Mouse (Mus musculus): ENCODE results near the gene Dyrk1b. TPM values are rescaled to one million over a fixed set of nuclear protein-coding genes. Genes with fewer than 3 reads are reported as not detected.
A peak's percentile ranks its signal among the peaks of the same experiment; 100 is the strongest.

Gene Dyrk1b
- polyA plus RNA-seq, 1 experiment from 2014 or later, result 7.3 TPM

DNA sequence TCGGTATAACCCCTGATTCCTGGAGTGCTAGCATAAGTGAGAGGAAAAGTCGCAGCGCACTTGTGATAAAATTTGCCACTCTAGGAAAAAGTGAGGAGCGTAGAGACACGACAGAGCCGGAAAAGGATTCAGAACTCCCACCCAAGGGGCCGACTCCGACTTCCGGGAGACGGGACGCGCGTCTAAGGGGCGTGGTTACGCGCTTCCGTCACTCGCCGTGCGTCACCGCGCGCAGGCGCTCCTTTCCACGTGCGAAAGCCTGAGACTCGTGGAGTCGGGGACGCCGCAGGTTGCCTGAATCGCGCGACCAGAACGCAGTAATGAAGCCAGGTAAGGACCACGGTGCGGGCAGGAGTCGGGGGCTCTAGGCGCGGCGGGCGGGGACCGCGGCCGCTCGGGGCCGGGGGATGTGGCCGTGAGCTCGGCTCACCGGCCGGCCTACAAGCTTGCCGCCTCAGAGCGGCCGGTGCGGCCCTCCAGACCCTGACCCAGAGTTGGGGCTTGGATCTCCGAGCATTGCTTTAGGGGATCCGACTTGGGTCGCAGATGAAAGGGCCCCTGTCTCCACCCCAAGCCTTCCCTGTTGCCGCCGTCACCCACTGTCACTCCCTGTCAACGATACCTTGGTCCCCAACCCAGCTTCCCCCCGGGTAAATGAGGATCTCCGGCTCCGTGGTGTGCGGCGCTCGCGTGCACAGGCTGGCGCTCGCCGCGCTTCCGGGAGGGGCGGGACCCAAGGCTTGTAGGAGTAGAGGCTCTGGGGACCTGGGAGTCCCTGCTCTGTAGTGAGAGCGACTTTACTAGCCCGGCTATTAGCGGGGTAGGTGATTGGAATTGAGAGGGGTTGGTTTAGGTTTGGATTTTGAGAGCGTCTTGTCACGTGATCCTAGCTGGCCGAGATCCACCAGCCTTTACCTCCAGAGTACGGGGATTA is 9.5 kb upstream of the Dyrk1b start, which contains the start of gene Fbl:
TSS of gene Fbl (plus strand) at position 222 of the 934 bp plus-strand sequence.
- H3K27ac ChIP-seq, result peak within 1 kb of the TSS; percentile 92
- peaks cover 25% of the 10 kb centered on the region for H3K4me1 ChIP-seq (replicated peaks)
- H3K9ac ChIP-seq, result peak within 1 kb of the TSS; percentile 86
- H3K9me3 ChIP-seq (replicated peaks), result no peaks in the 10 kb centered on the region
- H3K4me3 ChIP-seq, result peak within 1 kb of the TSS; percentile 91
- peak; percentile 92 for ATAC-seq (replicated peaks; ENCODE audit: insufficient number of reproducible peaks, insufficient read depth, low FRiP score, low read depth)
- H3K4me2 ChIP-seq, result peak within 1 kb of the TSS; percentile 94
- no peaks in the 10 kb centered on the region for H3K36me3 ChIP-seq
- WGBS, result under 1% methylated on average over 78 of the region's 80 CpGs
- H3K27me3 ChIP-seq, result no peaks in the 10 kb centered on the region

DNA sequence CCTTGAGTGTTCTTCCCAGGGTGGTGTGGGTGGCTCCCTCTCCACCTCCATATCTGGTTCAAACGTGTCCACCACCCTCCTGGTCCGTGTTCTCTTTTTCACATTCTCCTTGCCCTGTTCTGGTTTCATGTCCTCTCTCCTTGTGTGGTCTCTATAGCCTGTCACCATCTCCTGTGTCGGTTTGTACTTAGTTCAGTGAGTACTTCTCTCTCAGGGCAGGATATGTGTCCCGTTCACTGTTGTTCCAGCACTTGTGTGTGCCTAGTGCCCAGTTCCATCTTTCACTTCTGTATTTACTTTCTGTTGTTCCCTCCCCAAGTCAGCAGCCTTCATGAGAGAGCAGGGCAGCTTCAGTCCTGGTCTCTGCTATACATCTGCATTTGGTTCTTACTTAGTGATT is 3.9 kb upstream of the Dyrk1b start:
- Histone ChIP-seq H3K9me3 (replicated peaks) (no peaks in the 10 kb centered on the region), H3K36me3 (peaks cover 35% of the 10 kb centered on the region), H3K4me1 (replicated peaks) (peaks cover 14% of the 10 kb centered on the region), H3K4me3 (no peak overlapping the region), H3K27ac (no peak overlapping the region), H3K9ac (no peak overlapping the region), H3K27me3 (no peaks in the 10 kb centered on the region), H3K4me2 (no peak overlapping the region)
- WGBS, result 78% methylated on average over 4 of the region's 4 CpGs
- ATAC-seq (replicated peaks; ENCODE audit: insufficient number of reproducible peaks, insufficient read depth, low FRiP score, low read depth), result no peak

DNA sequence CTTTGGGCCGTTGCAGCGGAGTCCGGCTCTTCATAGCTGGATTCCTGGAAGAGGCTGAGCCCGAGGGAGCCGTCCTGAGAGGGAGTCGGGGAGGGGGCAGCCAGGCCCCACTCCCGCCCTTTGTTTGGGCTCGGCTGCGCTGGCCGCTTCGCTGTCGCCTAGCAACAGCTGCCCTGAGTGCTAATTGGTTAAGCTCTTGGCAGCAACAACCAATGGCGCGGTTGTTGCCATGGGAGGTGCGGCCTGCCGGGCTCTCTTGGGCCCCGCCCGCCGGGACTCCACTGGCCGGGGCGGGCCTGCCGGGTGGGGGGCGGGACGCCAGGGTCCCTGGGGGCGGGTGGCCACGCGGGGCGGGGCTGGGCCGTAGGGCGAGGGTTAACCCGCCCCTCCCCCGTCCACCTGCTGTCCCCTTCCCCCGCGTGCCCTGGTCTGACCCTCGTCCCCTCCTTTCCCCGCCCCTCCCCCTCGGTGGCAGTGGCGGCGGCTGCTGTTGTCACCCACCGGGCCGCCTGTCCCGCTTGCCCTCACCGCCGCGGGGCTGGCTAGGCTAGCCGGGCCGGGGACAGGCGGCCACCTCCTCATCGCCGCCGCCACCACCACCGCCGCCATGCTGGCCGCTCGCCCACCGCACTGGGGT is 590 bp downstream of the Dyrk1b start:
- under 1% methylated on average over 46 of the region's 56 CpGs for WGBS
- no peaks in the 10 kb centered on the region for H3K9me3 ChIP-seq (replicated peaks)
- H3K4me2 ChIP-seq, result peak overlapping the region; percentile 87
- peak; percentile 96 for ATAC-seq (replicated peaks; ENCODE audit: insufficient number of reproducible peaks, insufficient read depth, low FRiP score, low read depth)
- H3K36me3 ChIP-seq, result peaks cover 69% of the 10 kb centered on the region
- H3K27ac ChIP-seq, result peak overlapping the region; percentile 90
- peaks cover 8% of the 10 kb centered on the region for H3K4me1 ChIP-seq (replicated peaks)
- peak overlapping the region; percentile 100 for H3K4me3 ChIP-seq
- H3K27me3 ChIP-seq, result no peaks in the 10 kb centered on the region
- H3K9ac ChIP-seq, result peak overlapping the region; percentile 93

DNA sequence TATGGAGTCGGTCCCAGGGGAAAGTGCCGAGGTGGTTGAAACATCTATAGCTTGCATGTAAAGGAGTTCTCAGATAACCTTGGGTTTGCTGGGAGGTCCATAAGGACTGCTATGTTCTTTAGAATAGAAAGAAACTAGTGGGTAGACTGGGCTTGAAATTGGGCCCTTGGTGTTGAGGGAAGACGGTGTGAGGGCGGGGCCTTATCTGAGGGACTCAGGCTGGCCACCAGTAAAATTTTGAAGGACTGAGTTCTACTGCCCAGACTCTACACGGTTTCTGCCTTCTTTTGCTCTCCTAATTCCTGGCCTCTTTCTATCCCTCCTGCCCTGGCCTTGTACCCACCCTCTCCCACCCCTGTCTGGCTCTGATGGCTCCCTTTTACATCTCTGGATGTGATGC is 1.6 kb downstream of the Dyrk1b start:
- H3K9me3 ChIP-seq (replicated peaks), result no peaks in the 10 kb centered on the region
- ATAC-seq (replicated peaks; ENCODE audit: insufficient number of reproducible peaks, insufficient read depth, low FRiP score, low read depth), result no peak
- peaks cover 69% of the 10 kb centered on the region for H3K36me3 ChIP-seq
- H3K4me2 ChIP-seq, result peak overlapping the region; percentile 87
- no peaks in the 10 kb centered on the region for H3K27me3 ChIP-seq
- H3K9ac ChIP-seq, result no peak overlapping the region
- H3K27ac ChIP-seq, result no peak overlapping the region
- WGBS, result 60% methylated on average over 5 of the region's 5 CpGs
- peak overlapping the region; percentile 100 for H3K4me3 ChIP-seq
- H3K4me1 ChIP-seq (replicated peaks), result peaks cover 8% of the 10 kb centered on the region

DNA sequence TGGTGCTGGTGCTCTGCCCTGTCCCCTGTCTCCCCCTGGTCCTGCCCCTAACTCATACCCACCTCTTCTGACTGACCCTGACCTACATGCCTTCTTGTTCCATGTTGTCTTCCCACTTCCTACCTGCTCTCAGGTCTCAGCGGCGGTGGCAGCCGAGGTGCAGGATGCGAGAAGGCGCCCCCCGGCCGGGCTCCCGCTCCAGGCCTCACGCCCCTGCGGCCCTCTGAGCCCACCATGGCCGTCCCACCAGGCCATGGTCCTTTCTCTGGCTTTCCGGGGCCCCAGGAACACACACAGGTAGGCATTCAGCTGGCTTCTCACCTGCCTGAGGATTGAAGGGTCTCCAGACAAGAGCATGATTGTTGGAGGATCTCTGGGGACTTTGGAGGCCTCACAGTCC is 2.1 kb downstream of the Dyrk1b start:
- H3K4me2 ChIP-seq, result no peak overlapping the region
- peaks cover 8% of the 10 kb centered on the region for H3K4me1 ChIP-seq (replicated peaks)
- whole genome bisulfite sequencing, result 94% methylated on average over 12 of the region's 12 CpGs
- no peak overlapping the region for H3K27ac ChIP-seq
- no peak overlapping the region for H3K4me3 ChIP-seq
- ATAC-seq (replicated peaks; ENCODE audit: insufficient number of reproducible peaks, insufficient read depth, low FRiP score, low read depth), result no peak
- peaks cover 69% of the 10 kb centered on the region for H3K36me3 ChIP-seq
- H3K9me3 ChIP-seq (replicated peaks), result no peaks in the 10 kb centered on the region
- no peak overlapping the region for H3K9ac ChIP-seq
- no peaks in the 10 kb centered on the region for H3K27me3 ChIP-seq

DNA sequence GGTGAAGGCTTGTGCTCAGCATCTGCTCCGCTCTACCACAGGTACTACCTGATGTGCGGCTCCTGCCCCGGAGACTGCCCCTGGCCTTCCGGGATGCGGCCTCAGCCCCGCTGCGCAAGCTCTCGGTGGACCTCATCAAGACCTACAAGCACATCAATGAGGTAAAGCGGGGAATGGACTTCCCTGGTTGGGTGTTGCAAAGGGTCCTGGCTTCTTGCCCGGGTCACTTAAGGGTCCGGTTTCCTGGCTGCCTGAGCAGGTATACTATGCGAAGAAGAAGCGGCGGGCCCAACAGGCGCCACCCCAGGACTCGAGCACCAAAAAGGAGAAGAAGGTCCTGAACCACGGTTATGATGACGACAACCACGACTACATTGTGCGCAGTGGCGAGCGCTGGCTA is 3.1 kb downstream of the Dyrk1b start:
- Histone ChIP-seq H3K27me3 (no peaks in the 10 kb centered on the region), H3K27ac (no peak overlapping the region), H3K4me1 (replicated peaks) (peaks cover 8% of the 10 kb centered on the region), H3K36me3 (peaks cover 69% of the 10 kb centered on the region), H3K9me3 (replicated peaks) (no peaks in the 10 kb centered on the region), H3K4me3 (no peak overlapping the region), H3K4me2 (no peak overlapping the region), H3K9ac (no peak overlapping the region)
- 92% methylated on average over 22 of the region's 22 CpGs for WGBS
- no peak for ATAC-seq (replicated peaks; ENCODE audit: insufficient number of reproducible peaks, insufficient read depth, low FRiP score, low read depth)

DNA sequence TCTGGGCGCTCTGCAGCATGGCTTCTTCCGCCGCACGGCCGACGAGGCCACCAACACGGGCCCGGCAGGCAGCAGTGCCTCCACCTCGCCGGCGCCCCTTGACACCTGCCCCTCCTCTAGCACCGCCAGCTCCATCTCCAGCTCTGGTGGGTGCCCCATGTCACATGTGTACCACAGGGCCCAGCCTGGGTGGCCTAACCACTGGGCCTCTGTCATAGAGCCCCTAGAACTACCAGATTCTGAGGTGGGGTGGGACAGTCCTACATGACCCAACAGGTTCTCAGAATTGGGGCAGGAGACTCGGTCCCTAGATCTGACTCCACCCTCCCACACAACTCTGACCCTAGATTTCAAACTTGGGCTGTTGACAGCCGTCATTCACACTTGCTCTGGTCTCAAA is 6.6 kb downstream of the Dyrk1b start:
- H3K4me3 ChIP-seq, result no peak overlapping the region
- no peak overlapping the region for H3K4me2 ChIP-seq
- ATAC-seq (replicated peaks; ENCODE audit: insufficient number of reproducible peaks, insufficient read depth, low FRiP score, low read depth), result no peak
- no peaks in the 10 kb centered on the region for H3K9me3 ChIP-seq (replicated peaks)
- WGBS, result 91% methylated on average over 14 of the region's 14 CpGs
- no peak overlapping the region for H3K27ac ChIP-seq
- H3K9ac ChIP-seq, result no peak overlapping the region
- H3K27me3 ChIP-seq, result no peaks in the 10 kb centered on the region
- H3K36me3 ChIP-seq, result peaks cover 91% of the 10 kb centered on the region
- H3K4me1 ChIP-seq (replicated peaks), result peaks cover under 1% of the 10 kb centered on the region

DNA sequence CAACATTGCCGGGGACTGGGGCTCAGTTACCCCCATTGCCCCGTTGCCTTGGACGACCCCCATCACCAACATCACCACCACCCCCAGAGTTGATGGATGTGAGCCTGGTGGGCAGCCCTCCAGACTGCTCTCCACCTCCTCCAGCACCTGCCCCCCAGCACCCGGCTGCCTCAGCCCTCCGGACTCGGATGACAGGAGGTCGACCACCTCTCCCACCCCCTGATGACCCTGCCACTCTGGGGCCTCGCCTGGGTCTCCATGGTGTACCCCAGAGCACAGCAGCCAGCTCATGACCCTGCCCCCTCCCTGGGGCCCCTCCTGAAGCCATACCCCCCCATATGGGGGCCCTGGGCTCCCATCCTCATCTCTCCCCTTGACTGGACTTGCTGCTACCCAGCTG is 7.4 kb downstream of the Dyrk1b start:
- H3K27me3 ChIP-seq, result no peaks in the 10 kb centered on the region
- no peak for ATAC-seq (replicated peaks; ENCODE audit: insufficient number of reproducible peaks, insufficient read depth, low FRiP score, low read depth)
- H3K4me1 ChIP-seq (replicated peaks), result no peaks in the 10 kb centered on the region
- no peak overlapping the region for H3K9ac ChIP-seq
- WGBS, result 91% methylated on average over 8 of the region's 8 CpGs
- H3K27ac ChIP-seq, result no peak overlapping the region
- H3K9me3 ChIP-seq (replicated peaks), result no peaks in the 10 kb centered on the region
- no peak overlapping the region for H3K4me3 ChIP-seq
- peaks cover 94% of the 10 kb centered on the region for H3K36me3 ChIP-seq
- no peak overlapping the region for H3K4me2 ChIP-seq

DNA sequence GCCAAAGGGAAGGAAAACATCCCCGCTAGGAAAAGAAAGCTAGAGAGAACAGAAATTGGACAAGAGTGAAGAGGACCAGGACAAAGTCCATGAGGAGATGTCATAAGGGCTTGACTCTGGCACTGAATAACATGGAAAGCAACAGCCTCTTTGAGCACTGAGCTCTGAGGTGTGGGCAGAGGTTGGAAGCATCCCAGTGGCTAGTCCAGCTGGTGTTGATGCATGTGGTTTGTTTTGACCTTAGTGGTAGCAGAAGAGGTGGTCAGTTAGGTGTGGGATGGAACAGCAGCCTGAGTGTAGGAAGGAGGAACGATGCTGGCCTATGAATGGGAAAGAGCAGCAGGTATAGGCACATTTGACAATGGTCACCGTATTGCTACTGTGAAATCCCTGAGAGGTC is 12.2 kb downstream of the Dyrk1b start:
- no peak overlapping the region for H3K27ac ChIP-seq
- no peak for ATAC-seq (replicated peaks; ENCODE audit: insufficient number of reproducible peaks, insufficient read depth, low FRiP score, low read depth)
- H3K9ac ChIP-seq, result no peak overlapping the region
- H3K36me3 ChIP-seq, result peaks cover 52% of the 10 kb centered on the region
- no peaks in the 10 kb centered on the region for H3K27me3 ChIP-seq
- no peaks in the 10 kb centered on the region for H3K9me3 ChIP-seq (replicated peaks)
- no peak overlapping the region for H3K4me2 ChIP-seq
- H3K4me1 ChIP-seq (replicated peaks), result no peaks in the 10 kb centered on the region
- no peak overlapping the region for H3K4me3 ChIP-seq
- 95% methylated on average over 3 of the region's 3 CpGs for WGBS

DNA sequence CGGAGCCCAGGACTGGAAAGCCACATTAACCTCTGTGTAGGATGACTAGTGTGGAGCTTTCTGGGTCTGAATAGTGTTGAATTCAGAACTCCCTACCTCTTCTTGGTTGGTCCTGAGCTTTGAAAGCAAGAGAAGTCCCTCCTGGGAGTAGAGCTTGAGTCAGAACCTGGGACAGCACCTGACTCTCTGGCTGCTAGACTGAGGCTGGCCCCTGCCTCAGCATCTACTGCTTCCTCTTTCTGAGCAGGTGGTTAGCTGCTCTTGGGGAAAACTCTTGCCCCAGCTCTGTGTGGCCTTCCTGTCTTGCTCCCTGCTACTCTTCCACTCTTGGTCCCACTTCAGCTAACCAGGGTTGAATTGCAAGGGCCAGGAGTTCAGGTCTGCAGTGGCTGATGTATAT is 12.6 kb downstream of the Dyrk1b start:
- Histone ChIP-seq H3K27ac (no peak overlapping the region), H3K4me3 (no peak overlapping the region), H3K9ac (no peak overlapping the region), H3K9me3 (replicated peaks) (no peaks in the 10 kb centered on the region), H3K4me1 (replicated peaks) (no peaks in the 10 kb centered on the region), H3K4me2 (no peak overlapping the region), H3K27me3 (no peaks in the 10 kb centered on the region), H3K36me3 (peaks cover 48% of the 10 kb centered on the region)
- WGBS, result 92% methylated on average over 1 of the region's 1 CpGs
- ATAC-seq (replicated peaks; ENCODE audit: insufficient number of reproducible peaks, insufficient read depth, low FRiP score, low read depth), result no peak

DNA sequence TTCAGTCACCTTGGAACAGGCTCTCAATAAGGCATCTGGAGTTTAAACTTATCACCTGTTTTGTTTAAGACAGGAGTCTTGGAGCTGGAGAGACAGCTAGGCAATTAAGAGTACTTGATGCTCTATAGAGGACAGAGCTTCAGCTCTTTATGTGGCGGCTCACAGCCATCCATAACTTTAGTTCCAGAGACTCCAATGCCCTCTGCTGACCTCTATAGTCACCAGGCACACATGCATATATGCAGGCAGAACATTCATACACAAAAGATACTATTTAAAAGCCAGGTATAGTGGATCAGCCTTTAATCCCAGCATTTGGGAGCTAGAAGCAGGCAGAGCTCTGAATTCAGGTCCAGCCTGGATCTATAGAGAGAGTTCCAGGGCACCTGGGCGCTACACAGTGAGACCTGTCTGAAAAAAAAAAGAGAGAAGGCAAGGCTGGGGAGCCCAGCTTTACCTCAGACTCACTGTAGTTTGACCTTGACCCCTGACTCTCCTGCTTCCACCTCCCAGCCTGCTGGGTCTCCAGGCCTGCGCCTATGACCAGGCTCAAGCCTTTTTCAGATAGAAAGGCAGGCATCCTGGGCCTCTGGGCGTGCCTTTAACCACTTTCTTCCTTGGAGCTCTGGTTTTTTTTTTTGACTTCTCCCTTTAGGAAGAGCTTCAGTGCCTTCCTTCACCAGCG is 16.3 kb downstream of the Dyrk1b start:
- 80% methylated on average over 5 of the region's 5 CpGs for WGBS
- Histone ChIP-seq H3K27me3 (no peaks in the 10 kb centered on the region), H3K9me3 (replicated peaks) (no peaks in the 10 kb centered on the region), H3K4me1 (replicated peaks) (no peaks in the 10 kb centered on the region), H3K4me2 (no peak overlapping the region), H3K4me3 (no peak overlapping the region), H3K27ac (no peak overlapping the region), H3K36me3 (peaks cover 15% of the 10 kb centered on the region), H3K9ac (no peak overlapping the region)
- no peak for ATAC-seq (replicated peaks; ENCODE audit: insufficient number of reproducible peaks, insufficient read depth, low FRiP score, low read depth)
